Mouse (Mus musculus): Measurements from ENCODE around the gene Entpd3.

DNA sequence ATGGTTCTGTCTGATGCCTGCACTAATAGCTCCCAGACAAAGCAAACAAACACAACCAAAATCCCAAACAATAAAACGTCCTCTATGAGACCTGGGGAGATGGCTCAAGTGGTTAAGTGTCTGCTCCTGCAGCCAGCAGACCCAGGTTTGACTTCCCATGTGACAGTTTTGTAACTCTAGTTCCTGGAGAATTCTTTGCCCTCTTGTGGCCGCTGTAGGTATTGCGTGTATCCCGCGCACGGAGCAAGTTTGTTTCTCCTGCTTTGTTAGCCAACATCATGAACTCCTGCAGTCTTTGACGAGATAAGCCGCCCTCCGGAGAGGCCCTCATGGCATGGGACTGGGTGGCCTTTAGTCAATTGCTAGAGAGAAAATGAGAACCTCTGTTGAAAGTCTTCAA, 51.9 kb downstream of the Entpd3 start:
- no peak for TF ChIP-seq POLR2A (IDR thresholded peaks at IDR 0.05; ENCODE audit: insufficient read depth, low read depth, low read length)
- peak; percentile 51; the same call in 1 of the 2 replicates for TF ChIP-seq CTCF (IDR thresholded peaks at IDR 0.05; ENCODE audit: insufficient read depth, low read depth, low read length)
